Mouse (Mus musculus) forebrain, postnatal 0 days (tissue): Measurements from ENCODE around the gene Fam3c. TPM values are rescaled to one million over a fixed set of nuclear protein-coding genes. Genes with fewer than 3 reads are reported as not detected.
A peak's percentile ranks its signal among the peaks of the same experiment; 100 is the strongest.

Source experiments
- ATAC-seq: fragments of 200-750 bp; cut with Nextera tagmentation; 2 replicates; pipeline ENCODE4 v1.8.0; 2017; ENCODE audit warnings: mild to moderate bottlenecking, moderate library complexity
- DNase-seq: peaks from one replicate; pipeline ENCODE4 v3.0.0-alpha.2; 2015
- H3K27ac ChIP-seq: fragments of 300-500 bp; sonication (generic); 2 replicates; pipeline ENCODE4 v1.5.1; 2014; ENCODE audit warnings: low read depth, mild to moderate bottlenecking, antibody characterized with exemption, low read length, moderate library complexity, mixed read lengths
- H3K27me3 ChIP-seq: fragments of 300-500 bp; sonication (generic); 2 replicates; pipeline ENCODE4 v1.6.1; 2014; ENCODE audit warnings: mild to moderate bottlenecking, low read length, mixed read lengths; ENCODE audit not compliant: insufficient read depth
- H3K36me3 ChIP-seq: fragments of 300-500 bp; sonication (generic); 2 replicates; pipeline ENCODE4 v1.6.1; 2014; ENCODE audit warnings: mild to moderate bottlenecking, moderate library complexity; ENCODE audit not compliant: insufficient read depth
- H3K4me1 ChIP-seq: fragments of 300-500 bp; sonication (generic); 2 replicates; pipeline ENCODE4 v1.6.1; 2014; ENCODE audit warnings: antibody characterized with exemption; ENCODE audit not compliant: insufficient read depth
- H3K4me2 ChIP-seq: fragments of 300-500 bp; sonication (generic); 2 replicates; pipeline ENCODE4 v1.6.1; 2014; ENCODE audit warnings: low read depth, mild to moderate bottlenecking, moderate library complexity
- H3K4me3 ChIP-seq: fragments of 300-500 bp; sonication (generic); 2 replicates; pipeline ENCODE4 v1.5.1; 2014; ENCODE audit warnings: low read depth, low read length, mixed read lengths
- H3K9ac ChIP-seq: fragments of 300-500 bp; sonication (generic); 2 replicates; pipeline ENCODE4 v1.6.1; 2014; ENCODE audit warnings: mild to moderate bottlenecking
- H3K9me3 ChIP-seq: fragments of 300-500 bp; sonication (generic); 2 replicates; pipeline ENCODE4 v1.6.1; 2016; ENCODE audit warnings: low read length
- CTCF ChIP-seq: sonication (generic); IDR thresholded peaks from 2 replicates; pipeline ENCODE4 v1.5.1; 2016; ENCODE audit warnings: antibody characterized with exemption, control low read depth, low read depth
- WGBS: fragments of 180-500 bp; shearing (Covaris S2); extraction: QIAGEN DNeasy Blood & Tissue Kit; methylation state at CpG from one replicate; pipeline ENCODE4 v1.1.7; 2014; 5-methylcytosine and 5-hydroxymethylcytosine counted together
- polyA plus RNA-seq: library from polyadenylated mRNA; unstranded; fragments of >200 nt; fragmentation: Nextera tagmentation; extraction: Ambion mirVana; gene quantifications from 2 replicates; pipeline ENCODE4 v1.2.1, GENCODE M21; 2015
- total RNA-seq: library from RNA; depleted of rRNA; stranded (reverse); fragments of >200 nt; gene quantifications from 2 replicates; pipeline ENCODE4 v1.2.3, GENCODE M21; 2014

Fam3c gene
- total and polyA plus RNA-seq, 2 experiments from 2014 or later, result 49.7 to 98.9 TPM

- WGBS, result 65% methylated on average over 7 of the region's 7 CpGs
- DNase-seq, result no peak
Observed at GRCm38 (mm10) chr6:22354675-22355074, 1.4 kb downstream of the Fam3c start.

DNA sequence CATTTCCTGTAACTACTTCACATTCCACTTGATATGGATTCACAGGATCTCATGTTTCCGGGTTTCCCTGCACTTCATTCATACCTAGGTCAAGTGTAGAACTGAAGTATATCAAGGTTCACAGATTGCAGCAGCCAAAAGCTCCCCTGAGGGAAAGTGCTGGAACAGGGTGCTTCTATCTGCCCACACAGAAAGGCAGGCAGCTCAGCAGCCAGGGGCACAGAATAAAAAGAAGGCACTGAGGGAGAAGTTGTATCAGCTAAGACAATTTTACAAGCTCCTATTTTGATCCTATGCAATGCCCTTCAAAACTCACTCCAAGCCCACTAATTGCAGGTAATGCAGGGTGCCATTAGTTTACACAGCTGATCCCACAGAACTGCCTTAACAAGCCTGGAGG, 2.0 kb downstream of the Fam3c start:
- no peaks in the 10 kb centered on the region; the same call in 1 of the 2 replicates for H3K4me1 ChIP-seq
- ATAC-seq, result no peak
- H3K9ac ChIP-seq, result no peak overlapping the region
- H3K27me3 ChIP-seq, result no peaks in the 10 kb centered on the region
- DNase-seq, result no peak
- WGBS, result 74% methylated on average over 1 of the region's 1 CpGs
- no peak for TF ChIP-seq CTCF
- no peaks in the 10 kb centered on the region for H3K36me3 ChIP-seq
- no peak overlapping the region for H3K4me3 ChIP-seq
- H3K27ac ChIP-seq, result no peak overlapping the region
- peak overlapping the region; percentile 63; the same call in 1 of the 2 replicates for H3K4me2 ChIP-seq
- H3K9me3 ChIP-seq, result no peaks in the 10 kb centered on the region

More at GRCm38 (mm10) chr6:22354675-22355074, 1.4 kb downstream of the Fam3c start:
- no peaks in the 10 kb centered on the region for H3K36me3 ChIP-seq
- TF ChIP-seq CTCF, result no peak
- H3K27ac ChIP-seq, result no peak overlapping the region
- no peaks in the 10 kb centered on the region; the same call in 1 of the 2 replicates for H3K4me1 ChIP-seq
- no peaks in the 10 kb centered on the region for H3K27me3 ChIP-seq
- no peak for ATAC-seq
- H3K9me3 ChIP-seq, result no peaks in the 10 kb centered on the region
- H3K4me3 ChIP-seq, result peak overlapping the region; percentile 79; the same call in 1 of the 2 replicates
- H3K9ac ChIP-seq, result no peak overlapping the region
- peak overlapping the region; percentile 63 for H3K4me2 ChIP-seq

DNA sequence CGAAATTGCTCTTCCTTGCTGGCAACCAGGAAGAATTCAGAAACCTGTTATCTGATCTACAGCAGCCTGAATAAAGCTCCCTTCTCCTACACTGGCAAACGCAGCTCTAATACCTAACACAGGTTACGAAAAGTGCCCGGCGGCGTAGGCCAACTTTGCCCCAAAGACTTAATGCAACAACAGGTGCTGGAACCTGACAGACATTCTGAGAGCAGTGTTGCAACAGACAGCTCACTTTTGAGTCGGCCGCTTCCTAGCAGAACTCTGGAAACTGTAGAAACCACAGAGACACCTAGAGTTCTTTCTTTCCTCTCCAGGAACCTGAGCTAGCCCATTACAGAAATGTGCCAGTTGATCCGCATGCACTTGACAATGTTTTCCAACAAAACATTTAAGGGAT, 4.5 kb downstream of the Fam3c start:
- no peaks in the 10 kb centered on the region for H3K27me3 ChIP-seq
- H3K4me1 ChIP-seq, result no peaks in the 10 kb centered on the region; the same call in 1 of the 2 replicates
- H3K9me3 ChIP-seq, result no peaks in the 10 kb centered on the region
- H3K27ac ChIP-seq, result no peak overlapping the region
- no peak overlapping the region for H3K4me3 ChIP-seq
- DNase-seq, result no peak
- H3K36me3 ChIP-seq, result no peaks in the 10 kb centered on the region
- WGBS, result 85% methylated on average over 9 of the region's 9 CpGs
- no peak for ATAC-seq
- TF ChIP-seq CTCF, result no peak
- H3K4me2 ChIP-seq, result no peak overlapping the region
- no peak overlapping the region for H3K9ac ChIP-seq

DNA sequence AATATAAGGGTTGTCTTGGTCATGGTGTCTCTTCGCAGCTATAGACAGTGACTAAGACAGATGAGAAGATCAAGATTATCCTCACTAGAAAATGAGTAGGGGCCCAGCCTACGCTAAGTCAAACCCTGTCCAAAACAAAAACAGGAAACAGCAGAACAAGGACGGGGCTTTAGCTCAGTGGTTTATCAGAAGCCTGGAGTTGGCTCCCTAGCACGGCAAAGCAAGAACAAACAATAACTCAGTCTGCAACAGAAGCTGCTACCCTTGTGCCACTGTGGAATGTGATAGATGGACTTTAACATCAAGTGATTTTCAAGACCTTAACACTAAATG, 5.8 kb downstream of the Fam3c start:
- TF ChIP-seq CTCF, result no peak
- H3K9me3 ChIP-seq, result no peaks in the 10 kb centered on the region
- H3K4me1 ChIP-seq, result no peaks in the 10 kb centered on the region; the same call in 1 of the 2 replicates
- no peak for DNase-seq
- no peak overlapping the region for H3K27ac ChIP-seq
- H3K4me2 ChIP-seq, result no peak overlapping the region
- H3K27me3 ChIP-seq, result no peaks in the 10 kb centered on the region
- H3K9ac ChIP-seq, result no peak overlapping the region
- WGBS, result 77% methylated on average over 4 of the region's 4 CpGs
- H3K4me3 ChIP-seq, result no peak overlapping the region
- no peak for ATAC-seq
- no peaks in the 10 kb centered on the region for H3K36me3 ChIP-seq

- Histone ChIP-seq H3K9ac (no peak overlapping the region), H3K36me3 (no peaks in the 10 kb centered on the region), H3K9me3 (no peaks in the 10 kb centered on the region), H3K4me2 (no peak overlapping the region), H3K4me3 (no peak overlapping the region), H3K27ac (no peak overlapping the region), H3K27me3 (no peaks in the 10 kb centered on the region), H3K4me1 (no peaks in the 10 kb centered on the region; the same call in 1 of the 2 replicates)
- DNase-seq, result no peak
- no peak for TF ChIP-seq CTCF
- ATAC-seq, result no peak
- 84% methylated on average over 11 of the region's 11 CpGs for WGBS
Observed at GRCm38 (mm10) chr6:22349531-22350238, 6.4 kb downstream of the Fam3c start.

GRCm38 (mm10) chr6:22348975-22349374, 7.1 kb downstream of the Fam3c start:
- H3K9ac ChIP-seq, result no peak overlapping the region
- no peaks in the 10 kb centered on the region for H3K4me1 ChIP-seq
- 96% methylated on average over 3 of the region's 3 CpGs for WGBS
- H3K27me3 ChIP-seq, result no peaks in the 10 kb centered on the region
- H3K27ac ChIP-seq, result no peak overlapping the region
- ATAC-seq (no peak), DNase-seq (no peak)
- H3K4me3 ChIP-seq, result no peak overlapping the region
- no peaks in the 10 kb centered on the region for H3K36me3 ChIP-seq
- TF ChIP-seq CTCF, result no peak
- H3K9me3 ChIP-seq, result no peaks in the 10 kb centered on the region
- no peak overlapping the region for H3K4me2 ChIP-seq

DNA sequence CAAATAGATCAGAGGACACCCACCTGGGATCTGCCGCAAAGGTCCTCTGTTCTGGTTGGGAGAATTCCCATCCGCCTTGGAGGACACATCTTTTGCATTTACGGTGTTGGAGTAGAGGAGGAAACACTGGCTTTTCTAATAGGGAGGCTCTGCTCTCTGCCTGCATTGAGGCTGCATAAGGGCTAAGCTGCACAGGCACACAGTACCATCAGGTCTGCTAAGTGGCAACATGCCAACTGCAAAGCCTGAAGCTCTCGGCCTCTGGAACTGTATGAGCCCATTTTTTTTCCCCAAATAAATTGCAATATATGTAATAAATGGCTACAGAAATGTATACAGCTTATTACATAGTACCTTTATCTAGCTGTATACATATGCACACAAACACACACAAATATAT, 7.9 kb downstream of the Fam3c start:
- no peak for DNase-seq
- Histone ChIP-seq H3K9me3 (no peaks in the 10 kb centered on the region), H3K9ac (no peak overlapping the region), H3K27ac (no peak overlapping the region), H3K4me3 (no peak overlapping the region), H3K36me3 (no peaks in the 10 kb centered on the region), H3K4me1 (no peaks in the 10 kb centered on the region), H3K4me2 (no peak overlapping the region), H3K27me3 (no peaks in the 10 kb centered on the region)
- no peak for TF ChIP-seq CTCF
- no peak for ATAC-seq
- WGBS, result 73% methylated on average over 4 of the region's 4 CpGs
